Mouse (Mus musculus): Measurements from ENCODE around the gene Mkrn2os. TPM values are rescaled to one million over a fixed set of nuclear protein-coding genes. Genes with fewer than 3 reads are reported as not detected.
"Not testable (repeated sequence)": the region's sequence is repeated elsewhere in the genome, so short reads cannot be mapped to it uniquely, and the experiment has no call there.

The Mkrn2os gene
- polyA plus RNA-seq (2015; fragmentation: Nextera tagmentation; extraction: Ambion mirVana), result 1.2 and 3.1 TPM in 2 replicates

GRCm38 (mm10) chr6:115592458-115592857 lies at the start of gene Mkrn2os:
Gene Mkrn2os (minus strand): TSS chr6:115592576.
- Histone ChIP-seq H3K36me3 (no peaks in the 10 kb centered on the region), H3K9me3 (replicated peaks) (no peaks in the 10 kb centered on the region), H3K4me2 (replicated peaks) (no peak within 1 kb of the TSS), H3K4me3 (replicated peaks) (no peak within 1 kb of the TSS), H3K9ac (no peak within 1 kb of the TSS), H3K4me1 (no peaks in the 10 kb centered on the region), H3K27ac (replicated peaks) (no peak within 1 kb of the TSS; the same call in 1 of the 2 replicates), H3K27me3 (no peaks in the 10 kb centered on the region)
- WGBS, result 28% methylated on average over 5 of the region's 5 CpGs
- no peak for ATAC-seq (ENCODE audit: insufficient number of reproducible peaks, low FRiP score, low TSS enrichment, low read depth)

- not testable (repeated sequence) for H3K4me2 ChIP-seq (replicated peaks); H3K4me1 ChIP-seq; H3K4me3 ChIP-seq (replicated peaks); H3K9me3 ChIP-seq (replicated peaks); ATAC-seq (ENCODE audit: insufficient number of reproducible peaks, low FRiP score, low TSS enrichment, low read depth); H3K9ac ChIP-seq; H3K27ac ChIP-seq (replicated peaks); H3K27me3 ChIP-seq
- H3K36me3 ChIP-seq, result peaks cover 56% of the 10 kb centered on the region
- 94% methylated on average over 7 of the region's 7 CpGs for WGBS
Measured at GRCm38 (mm10) chr6:115638188-115638587, 45.8 kb upstream of the Mkrn2os start.

- H3K4me2 ChIP-seq (replicated peaks), result no peak overlapping the region
- peaks cover 81% of the 10 kb centered on the region for H3K36me3 ChIP-seq
- H3K9ac ChIP-seq, result no peak overlapping the region
- H3K4me1 ChIP-seq, result no peaks in the 10 kb centered on the region
- H3K4me3 ChIP-seq (replicated peaks), result no peak overlapping the region
- WGBS, result 93% methylated on average over 2 of the region's 2 CpGs
- no peaks in the 10 kb centered on the region for H3K9me3 ChIP-seq (replicated peaks)
- ATAC-seq (ENCODE audit: insufficient number of reproducible peaks, low FRiP score, low TSS enrichment, low read depth), result no peak
- H3K27me3 ChIP-seq, result no peaks in the 10 kb centered on the region
- no peak overlapping the region for H3K27ac ChIP-seq (replicated peaks)
Measured at GRCm38 (mm10) chr6:115634015-115634414, 41.6 kb upstream of the Mkrn2os start.

- H3K4me3 ChIP-seq (replicated peaks), result no peak overlapping the region
- WGBS, result 58% methylated on average over 3 of the region's 3 CpGs
Measured at GRCm38 (mm10) chr6:115631056-115631795, 38.9 kb upstream of the Mkrn2os start.

GRCm38 (mm10) chr6:115626121-115626520 lies 33.7 kb upstream of the Mkrn2os start:
- Histone ChIP-seq H3K36me3 (peaks cover 84% of the 10 kb centered on the region), H3K27ac (replicated peaks) (no peak overlapping the region), H3K4me2 (replicated peaks) (no peak overlapping the region), H3K27me3 (no peaks in the 10 kb centered on the region), H3K4me3 (replicated peaks) (no peak overlapping the region), H3K9me3 (replicated peaks) (no peaks in the 10 kb centered on the region), H3K4me1 (no peaks in the 10 kb centered on the region), H3K9ac (no peak overlapping the region)
- ATAC-seq (ENCODE audit: insufficient number of reproducible peaks, low FRiP score, low TSS enrichment, low read depth), result no peak
- WGBS, result 88% methylated on average over 5 of the region's 5 CpGs

More at GRCm38 (mm10) chr6:115631056-115631795, 38.9 kb upstream of the Mkrn2os start:
- H3K27me3 ChIP-seq, result no peaks in the 10 kb centered on the region
- ATAC-seq (ENCODE audit: insufficient number of reproducible peaks, low FRiP score, low TSS enrichment, low read depth), result no peak
- H3K36me3 ChIP-seq, result peaks cover 81% of the 10 kb centered on the region
- H3K27ac ChIP-seq (replicated peaks), result no peak overlapping the region
- no peaks in the 10 kb centered on the region for H3K4me1 ChIP-seq
- no peaks in the 10 kb centered on the region for H3K9me3 ChIP-seq (replicated peaks)
- H3K4me2 ChIP-seq (replicated peaks), result no peak overlapping the region
- no peak overlapping the region for H3K9ac ChIP-seq

GRCm38 (mm10) chr6:115620942-115621341 lies 28.6 kb upstream of the Mkrn2os start:
- no peak overlapping the region for H3K27ac ChIP-seq (replicated peaks)
- H3K36me3 ChIP-seq, result peaks cover 97% of the 10 kb centered on the region
- H3K9ac ChIP-seq, result no peak overlapping the region
- H3K9me3 ChIP-seq (replicated peaks), result no peaks in the 10 kb centered on the region
- no peak for ATAC-seq (ENCODE audit: insufficient number of reproducible peaks, low FRiP score, low TSS enrichment, low read depth)
- no peak overlapping the region for H3K4me2 ChIP-seq (replicated peaks)
- no peak overlapping the region for H3K4me3 ChIP-seq (replicated peaks)
- no peaks in the 10 kb centered on the region for H3K27me3 ChIP-seq
- WGBS, result 69% methylated on average over 1 of the region's 1 CpGs
- H3K4me1 ChIP-seq, result no peaks in the 10 kb centered on the region

- WGBS, result 83% methylated on average over 10 of the region's 10 CpGs
- Histone ChIP-seq H3K9me3 (replicated peaks) (no peaks in the 10 kb centered on the region), H3K4me1 (no peaks in the 10 kb centered on the region), H3K36me3 (peaks cover 98% of the 10 kb centered on the region), H3K4me3 (replicated peaks) (no peak overlapping the region), H3K27ac (replicated peaks) (no peak overlapping the region), H3K4me2 (replicated peaks) (no peak overlapping the region), H3K9ac (no peak overlapping the region), H3K27me3 (no peaks in the 10 kb centered on the region)
- no peak for ATAC-seq (ENCODE audit: insufficient number of reproducible peaks, low FRiP score, low TSS enrichment, low read depth)
Measured at GRCm38 (mm10) chr6:115619818-115620217, 27.4 kb upstream of the Mkrn2os start.

- H3K4me3 ChIP-seq (replicated peaks), result no peak overlapping the region
- no peaks in the 10 kb centered on the region for H3K27me3 ChIP-seq
- H3K4me2 ChIP-seq (replicated peaks), result no peak overlapping the region
- no peak overlapping the region for H3K27ac ChIP-seq (replicated peaks)
- no peak for ATAC-seq (ENCODE audit: insufficient number of reproducible peaks, low FRiP score, low TSS enrichment, low read depth)
- H3K9me3 ChIP-seq (replicated peaks), result no peaks in the 10 kb centered on the region
- peaks cover 95% of the 10 kb centered on the region for H3K36me3 ChIP-seq
- no peak overlapping the region for H3K9ac ChIP-seq
- H3K4me1 ChIP-seq, result no peaks in the 10 kb centered on the region
- 88% methylated on average over 3 of the region's 3 CpGs for WGBS
Measured at GRCm38 (mm10) chr6:115615983-115616382, 23.6 kb upstream of the Mkrn2os start.

GRCm38 (mm10) chr6:115613793-115614192 lies 21.4 kb upstream of the Mkrn2os start:
- Histone ChIP-seq H3K4me3 (replicated peaks) (no peak overlapping the region), H3K9me3 (replicated peaks) (no peaks in the 10 kb centered on the region), H3K36me3 (peaks cover 86% of the 10 kb centered on the region), H3K4me2 (replicated peaks) (no peak overlapping the region), H3K4me1 (no peaks in the 10 kb centered on the region), H3K27me3 (no peaks in the 10 kb centered on the region), H3K27ac (replicated peaks) (no peak overlapping the region), H3K9ac (no peak overlapping the region)
- no peak for ATAC-seq (ENCODE audit: insufficient number of reproducible peaks, low FRiP score, low TSS enrichment, low read depth)

- H3K36me3 ChIP-seq, result peaks cover 51% of the 10 kb centered on the region
- no peak overlapping the region for H3K9ac ChIP-seq
- no peaks in the 10 kb centered on the region for H3K4me1 ChIP-seq
- H3K27ac ChIP-seq (replicated peaks), result no peak overlapping the region
- H3K4me3 ChIP-seq (replicated peaks), result no peak overlapping the region
- no peaks in the 10 kb centered on the region for H3K27me3 ChIP-seq
- H3K9me3 ChIP-seq (replicated peaks), result no peaks in the 10 kb centered on the region
- ATAC-seq (ENCODE audit: insufficient number of reproducible peaks, low FRiP score, low TSS enrichment, low read depth), result no peak
- WGBS, result 82% methylated on average over 5 of the region's 5 CpGs
- no peak overlapping the region for H3K4me2 ChIP-seq (replicated peaks)
Measured at GRCm38 (mm10) chr6:115610301-115610700, 17.9 kb upstream of the Mkrn2os start.

GRCm38 (mm10) chr6:115609121-115609520 lies 16.7 kb upstream of the Mkrn2os start:
- no peak overlapping the region for H3K9ac ChIP-seq
- ATAC-seq (ENCODE audit: insufficient number of reproducible peaks, low FRiP score, low TSS enrichment, low read depth), result no peak
- H3K27me3 ChIP-seq, result no peaks in the 10 kb centered on the region
- H3K27ac ChIP-seq (replicated peaks), result no peak overlapping the region
- peaks cover 39% of the 10 kb centered on the region for H3K36me3 ChIP-seq
- no peaks in the 10 kb centered on the region for H3K4me1 ChIP-seq
- H3K9me3 ChIP-seq (replicated peaks), result no peaks in the 10 kb centered on the region
- H3K4me2 ChIP-seq (replicated peaks), result no peak overlapping the region
- 59% methylated on average over 3 of the region's 3 CpGs for WGBS
- H3K4me3 ChIP-seq (replicated peaks), result no peak overlapping the region

GRCm38 (mm10) chr6:115607429-115607828 lies 15.1 kb upstream of the Mkrn2os start:
- no peak overlapping the region for H3K9ac ChIP-seq
- H3K4me3 ChIP-seq (replicated peaks), result no peak overlapping the region
- no peaks in the 10 kb centered on the region for H3K9me3 ChIP-seq (replicated peaks)
- no peaks in the 10 kb centered on the region for H3K27me3 ChIP-seq
- H3K36me3 ChIP-seq, result peaks cover 24% of the 10 kb centered on the region
- no peak for ATAC-seq (ENCODE audit: insufficient number of reproducible peaks, low FRiP score, low TSS enrichment, low read depth)
- H3K27ac ChIP-seq (replicated peaks), result no peak overlapping the region
- 72% methylated on average over 4 of the region's 4 CpGs for WGBS
- peaks cover 10% of the 10 kb centered on the region for H3K4me1 ChIP-seq
- H3K4me2 ChIP-seq (replicated peaks), result no peak overlapping the region
